Mouse (Mus musculus): ENCODE measurements around the gene 4930426L09Rik.
A peak's percentile ranks its signal among the peaks of the same experiment; 100 is the strongest.
"Not testable (repeated sequence)": the region's sequence is repeated elsewhere in the genome, so short reads cannot be mapped to it uniquely, and the experiment has no call there.

The 4930426L09Rik gene

DNA sequence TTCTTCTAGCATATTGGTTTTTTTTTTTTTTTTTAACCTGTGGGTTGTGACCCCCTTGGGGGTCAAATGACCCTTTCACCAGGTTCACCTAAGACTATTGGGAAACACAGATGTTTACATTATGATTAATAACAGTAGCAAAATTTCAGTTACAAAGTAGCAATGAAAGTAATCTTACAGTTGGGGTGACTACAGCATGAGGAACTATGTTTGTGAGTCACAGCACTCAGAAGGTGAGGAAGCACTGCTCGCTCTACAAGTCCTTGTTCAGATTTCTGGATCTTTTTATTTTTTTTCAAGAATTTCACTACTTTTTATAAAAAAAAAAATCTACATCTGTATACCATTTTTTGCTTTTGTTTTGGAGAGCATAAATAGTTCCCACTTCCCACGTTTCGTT lies 26.6 kb upstream of the 4930426L09Rik start:
- no peak for DNase-seq (ENCODE audit: low read depth)

DNA sequence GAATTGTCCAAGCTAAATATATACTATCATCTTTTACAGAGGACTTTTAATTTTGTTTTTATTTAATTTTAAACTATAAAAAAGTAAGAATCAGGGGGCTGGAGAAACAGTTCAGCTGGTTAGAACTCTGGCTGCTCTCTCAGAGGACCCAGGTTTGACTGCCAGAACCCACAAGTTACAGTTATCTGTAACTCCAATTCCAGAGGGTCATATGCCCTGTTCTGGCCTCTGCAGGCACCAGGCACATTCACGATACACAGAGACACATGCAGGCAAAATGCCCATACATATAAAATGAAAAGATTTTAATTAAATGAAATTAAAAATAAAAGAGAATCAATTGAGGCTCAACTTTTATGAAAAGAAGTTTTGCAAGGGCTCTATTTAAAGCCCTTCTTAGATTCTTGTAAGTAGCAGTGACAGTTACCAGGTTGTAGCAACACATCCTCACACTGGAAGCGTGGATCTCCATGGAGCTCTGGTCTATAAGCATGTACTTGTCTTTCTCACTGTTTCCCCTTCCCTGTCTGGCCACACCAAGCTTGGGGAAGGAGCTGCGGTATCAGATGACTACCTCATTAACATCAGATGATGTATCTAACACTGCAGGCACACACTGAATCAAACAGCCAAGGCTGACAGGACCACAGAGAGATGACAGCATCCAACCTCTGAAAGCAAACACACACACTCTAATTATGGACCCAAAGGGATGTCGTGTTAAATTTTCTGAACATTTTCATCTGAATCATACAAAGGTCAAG lies 23.1 kb upstream of the 4930426L09Rik start:
- DNase-seq (ENCODE audit: low read depth), result no peak

DNA sequence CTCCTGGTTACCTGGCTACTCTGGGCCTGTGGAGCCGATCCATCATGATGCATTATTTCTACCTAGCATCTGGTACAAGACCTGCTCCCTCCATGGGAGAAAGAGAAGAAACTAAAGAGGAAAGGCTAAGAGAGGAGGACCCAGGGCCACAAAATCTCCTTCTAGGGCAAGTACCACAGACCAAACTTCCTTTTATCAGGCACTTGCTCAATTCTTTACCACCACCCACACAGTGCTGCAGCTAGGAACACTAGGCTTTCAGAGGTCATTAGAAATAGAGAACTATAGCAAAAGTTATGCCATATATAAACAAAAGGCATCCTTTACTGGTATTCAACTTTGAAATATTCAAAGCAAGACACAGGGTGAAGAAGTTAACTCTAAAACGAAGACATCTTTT lies 22.0 kb upstream of the 4930426L09Rik start:
- DNase-seq (ENCODE audit: low read depth), result no peak

DNA sequence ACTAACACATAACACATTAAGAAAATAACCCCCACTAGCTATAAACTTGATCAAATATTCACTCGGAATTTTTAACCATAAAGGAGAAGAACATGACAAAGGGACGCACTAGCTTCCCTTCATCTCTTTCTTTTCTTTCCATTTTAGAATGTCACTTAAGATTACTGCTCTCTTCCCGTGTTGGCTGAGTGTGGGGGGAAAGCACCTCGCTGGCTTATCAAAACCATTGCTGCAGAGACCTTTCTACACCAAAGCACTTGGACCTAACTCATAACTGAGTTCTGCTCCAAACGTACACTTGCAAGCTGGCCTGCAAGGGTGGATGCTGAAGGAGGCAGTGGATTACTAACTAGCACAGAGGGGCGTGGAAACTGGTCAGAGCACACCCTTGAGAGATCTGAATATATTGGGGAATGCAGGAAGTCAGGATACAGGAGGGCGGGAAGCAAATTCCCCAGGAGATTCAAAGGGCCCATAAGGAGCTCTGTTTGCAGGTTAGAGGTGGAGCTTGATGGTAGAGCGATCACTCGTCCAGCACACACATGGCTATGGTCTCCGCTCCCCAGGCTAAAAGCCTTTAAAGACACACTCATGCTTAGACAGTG lies 20.8 kb upstream of the 4930426L09Rik start:
- no peak for DNase-seq (ENCODE audit: low read depth)

DNA sequence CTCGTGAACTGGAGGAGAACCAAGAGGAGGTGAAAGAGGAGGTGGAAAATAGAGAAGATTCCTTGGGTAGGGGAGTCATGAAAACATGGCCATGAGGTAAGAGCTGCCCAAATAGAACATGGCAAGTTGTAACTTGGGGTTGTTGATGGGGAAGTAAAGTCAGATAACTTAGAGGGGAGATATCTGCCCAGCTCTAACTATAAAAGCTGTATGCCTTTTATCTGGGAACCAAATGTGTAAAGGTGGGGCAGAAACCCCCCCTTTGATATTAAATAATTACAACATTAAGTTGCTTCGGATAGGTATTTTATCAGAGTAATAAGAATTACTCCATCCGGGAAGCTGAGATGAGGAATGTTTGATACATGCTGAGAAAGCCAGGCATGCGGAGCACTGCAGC lies 19.1 kb upstream of the 4930426L09Rik start:
- no peak for DNase-seq (ENCODE audit: low read depth)

DNA sequence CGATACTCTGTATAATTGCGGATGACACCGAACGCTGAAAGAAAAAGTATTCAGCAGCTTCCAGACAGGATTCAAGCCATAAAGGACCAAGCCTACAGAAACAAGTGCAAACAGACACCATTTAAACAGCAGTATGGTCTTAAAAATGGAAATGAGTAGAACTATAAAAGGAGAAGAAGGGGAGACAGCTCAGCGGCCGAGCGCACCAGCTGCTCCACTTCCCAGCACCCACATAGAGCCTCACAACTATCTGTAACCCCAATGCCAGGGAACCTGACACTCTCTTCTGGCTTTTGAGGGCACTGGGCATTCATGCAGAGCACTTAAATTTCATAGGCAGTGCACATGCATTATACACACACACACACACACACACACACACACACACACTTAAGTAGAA lies 18.5 kb upstream of the 4930426L09Rik start:
- DNase-seq (ENCODE audit: low read depth), result no peak

DNA sequence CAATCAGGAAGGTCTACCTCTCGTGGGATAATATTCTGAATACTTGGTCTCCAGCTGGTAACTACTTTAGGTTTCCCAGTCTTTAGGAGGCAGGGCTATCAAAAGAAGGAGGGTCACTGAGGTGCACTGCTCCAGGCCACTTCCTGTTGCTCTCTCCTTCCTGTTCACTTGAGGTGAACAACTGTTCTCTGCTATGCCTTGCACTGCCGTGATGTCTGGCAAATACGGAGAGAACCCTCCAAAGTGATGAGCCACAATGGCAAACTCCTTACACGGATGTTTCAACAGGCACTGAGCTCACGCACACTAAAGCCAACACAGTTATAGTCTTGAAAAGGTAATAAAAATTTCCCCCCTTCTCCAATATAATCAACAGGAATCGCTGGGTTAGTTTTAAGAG lies 15.6 kb upstream of the 4930426L09Rik start:
- peak; percentile 60 for DNase-seq (ENCODE audit: low read depth)

DNA sequence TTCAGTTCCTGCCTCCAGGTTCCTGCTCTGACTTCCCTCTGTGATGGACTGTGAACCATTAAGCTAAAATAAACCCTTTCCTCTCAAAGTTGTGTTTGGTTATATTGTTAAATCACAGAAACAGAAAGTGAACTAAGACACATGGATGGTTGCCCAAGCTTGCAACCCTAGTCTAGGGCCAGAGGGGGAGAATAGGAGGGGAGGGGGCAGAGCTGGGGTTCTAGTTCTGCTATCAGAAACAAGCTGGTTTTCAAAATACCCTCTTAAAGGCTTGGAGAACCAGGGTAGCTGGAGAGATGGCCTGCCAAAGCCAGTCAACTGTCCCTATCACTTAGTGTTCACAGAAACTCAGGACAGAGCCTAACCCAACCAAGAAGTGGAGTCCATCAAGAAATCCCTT lies 14.6 kb upstream of the 4930426L09Rik start:
- no peak for DNase-seq (ENCODE audit: low read depth)

DNA sequence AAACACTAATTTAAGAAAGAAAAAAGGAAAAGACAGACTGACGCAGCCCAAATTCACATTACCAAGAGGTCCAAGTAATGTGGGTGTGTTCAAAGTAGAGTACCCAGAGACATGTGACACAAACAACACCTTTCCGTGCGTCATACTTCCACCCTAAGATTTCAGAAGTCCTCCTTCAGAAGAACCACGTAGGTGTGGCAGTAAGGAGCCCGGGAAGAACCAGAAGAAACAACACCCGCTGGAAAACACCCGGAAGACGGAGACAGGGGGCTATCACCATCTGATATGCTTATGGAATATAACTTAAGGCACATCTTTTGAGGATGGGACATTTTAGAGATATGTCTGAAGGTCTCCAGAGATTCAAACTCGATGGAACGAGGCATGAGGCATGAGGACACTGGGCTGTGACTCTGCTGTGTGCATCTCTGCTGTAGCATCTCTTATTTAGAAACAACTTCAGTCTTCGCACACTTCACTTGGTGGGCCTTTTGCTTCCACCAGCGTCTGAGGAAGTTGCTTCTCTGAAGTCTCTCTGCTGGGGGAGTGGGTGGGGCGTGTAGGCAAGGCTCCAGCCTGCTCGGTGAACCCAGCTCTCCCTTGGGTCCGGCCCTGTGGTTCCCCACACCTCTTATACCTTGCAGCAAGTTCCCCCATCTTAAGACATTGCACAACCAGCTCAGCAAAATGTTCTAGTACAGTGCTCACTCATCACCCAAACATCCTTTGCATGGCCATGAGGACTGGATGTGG lies 13.9 kb upstream of the 4930426L09Rik start:
- peak; percentile 68 for DNase-seq (ENCODE audit: low read depth)

DNA sequence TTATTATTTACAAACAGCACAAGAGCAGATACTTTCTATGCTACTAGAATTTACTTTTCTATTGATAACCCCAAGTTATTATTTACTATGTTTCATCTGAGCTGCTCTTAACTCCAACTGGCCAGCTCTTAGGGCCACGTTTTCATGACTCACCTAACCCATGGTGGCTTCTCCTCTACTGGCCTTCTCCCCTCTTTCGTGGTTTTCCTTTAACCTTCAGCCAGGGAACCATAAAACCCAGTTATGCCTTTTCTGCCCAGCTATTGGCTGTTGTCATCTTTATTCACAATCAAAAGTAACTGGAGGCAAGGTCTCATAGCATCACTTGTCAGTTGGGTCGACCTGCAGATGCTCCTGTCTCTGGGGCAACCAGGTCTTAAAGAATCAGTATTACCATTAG lies 12.6 kb upstream of the 4930426L09Rik start:
- DNase-seq (ENCODE audit: low read depth), result no peak

DNA sequence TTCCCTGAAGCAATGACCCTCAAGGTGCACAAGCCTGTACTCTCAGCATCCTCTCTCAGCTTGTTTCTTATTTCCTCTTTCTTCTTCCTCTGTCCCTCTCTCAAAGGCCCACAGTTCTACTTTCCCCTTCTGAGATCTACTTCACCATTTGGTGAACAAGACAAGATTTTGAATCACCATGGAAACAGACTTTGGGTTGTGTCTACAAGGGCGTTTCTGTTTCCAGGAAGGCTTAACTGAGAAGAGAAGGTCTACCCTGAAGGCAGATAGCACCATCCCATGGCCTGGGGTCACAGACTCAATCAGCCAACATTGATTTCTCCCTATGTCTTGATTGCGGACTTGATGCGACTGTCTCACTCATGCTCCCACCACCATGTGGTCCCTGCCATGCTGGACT lies 9.3 kb upstream of the 4930426L09Rik start:
- peak; percentile 70 for DNase-seq (ENCODE audit: low read depth)

DNA sequence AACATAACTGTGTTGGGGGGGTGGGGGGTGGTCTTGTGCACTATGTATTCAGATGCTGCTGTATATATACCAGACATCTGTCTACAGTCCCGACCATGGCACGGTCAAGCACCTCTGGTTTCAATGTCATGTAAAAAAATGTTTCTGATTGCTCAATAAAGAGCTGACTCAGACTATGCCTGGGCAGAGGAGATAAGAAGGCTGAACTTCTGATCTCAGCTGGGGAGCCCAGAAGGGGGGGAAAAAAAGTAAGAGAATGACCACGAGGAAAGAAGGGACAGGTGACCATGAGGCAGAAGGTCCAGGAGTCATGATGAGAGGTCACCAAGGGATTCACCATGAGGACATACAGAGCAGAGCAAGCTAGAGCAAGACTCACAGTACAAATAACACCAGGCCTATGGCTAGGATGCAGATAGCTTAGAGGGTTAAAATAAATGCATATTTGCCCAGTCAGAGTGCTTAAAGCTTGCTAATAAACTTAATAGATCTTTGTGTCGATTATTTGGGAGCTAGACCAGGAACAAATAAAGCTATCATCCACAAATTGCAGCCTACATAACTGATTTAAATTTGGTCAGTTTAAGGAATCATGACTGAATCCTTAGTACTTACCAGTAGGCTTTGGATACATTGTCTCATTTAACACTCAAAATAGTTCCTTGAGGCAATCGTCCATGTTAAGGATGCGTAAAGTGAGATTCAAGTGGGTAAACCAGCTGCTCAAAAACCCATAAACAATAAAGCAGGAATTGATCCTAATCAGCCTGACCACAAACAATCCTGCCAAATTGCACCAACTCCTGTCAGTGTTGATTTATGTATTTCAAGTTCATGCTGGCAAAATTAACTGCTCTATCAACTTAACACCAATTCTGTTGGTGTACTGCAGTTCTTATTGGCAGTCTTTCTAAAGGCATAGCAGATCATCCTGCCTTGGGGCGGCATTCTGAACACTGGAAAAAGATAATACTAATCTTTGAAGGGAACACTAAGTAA lies 5.3 kb upstream of the 4930426L09Rik start:
- DNase-seq (ENCODE audit: low read depth), result no peak

DNA sequence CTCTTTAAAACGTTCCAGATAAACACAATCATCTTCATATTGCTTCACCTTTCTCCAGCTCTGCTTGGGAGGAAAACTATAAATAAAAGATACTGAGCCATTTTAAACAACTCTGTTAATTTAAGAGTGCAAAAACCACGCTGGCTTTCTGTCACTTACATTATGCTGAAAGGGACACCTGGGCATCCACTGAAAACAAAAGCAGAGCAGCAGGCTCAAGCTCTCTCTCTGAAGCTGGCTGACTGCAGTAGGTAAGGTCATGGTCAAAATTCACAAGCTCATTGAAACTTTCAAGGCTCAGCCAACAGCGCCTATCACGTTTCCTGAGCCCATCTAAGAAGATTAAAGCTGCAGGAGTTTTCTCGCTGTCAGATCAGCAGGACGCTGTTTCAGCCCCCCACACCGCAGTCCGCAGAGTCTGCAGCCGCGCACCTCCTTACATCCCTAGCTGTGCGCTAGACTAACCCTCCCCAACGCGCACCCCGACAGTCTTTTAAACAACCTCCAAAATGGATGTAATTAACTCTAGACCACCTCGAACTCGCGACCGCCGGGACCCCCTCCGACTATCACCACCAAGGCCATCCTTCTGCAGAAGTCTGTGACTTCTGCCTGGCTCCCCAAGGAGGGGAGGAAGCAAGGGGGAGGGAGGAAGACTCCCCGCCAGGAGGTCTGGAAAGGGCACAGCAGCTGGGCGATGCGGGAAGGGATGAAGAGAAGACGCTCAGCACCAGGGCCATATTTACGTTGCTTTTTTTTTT lies 1.5 kb upstream of the 4930426L09Rik start:
- peak; percentile 57 for DNase-seq (ENCODE audit: low read depth)

DNA sequence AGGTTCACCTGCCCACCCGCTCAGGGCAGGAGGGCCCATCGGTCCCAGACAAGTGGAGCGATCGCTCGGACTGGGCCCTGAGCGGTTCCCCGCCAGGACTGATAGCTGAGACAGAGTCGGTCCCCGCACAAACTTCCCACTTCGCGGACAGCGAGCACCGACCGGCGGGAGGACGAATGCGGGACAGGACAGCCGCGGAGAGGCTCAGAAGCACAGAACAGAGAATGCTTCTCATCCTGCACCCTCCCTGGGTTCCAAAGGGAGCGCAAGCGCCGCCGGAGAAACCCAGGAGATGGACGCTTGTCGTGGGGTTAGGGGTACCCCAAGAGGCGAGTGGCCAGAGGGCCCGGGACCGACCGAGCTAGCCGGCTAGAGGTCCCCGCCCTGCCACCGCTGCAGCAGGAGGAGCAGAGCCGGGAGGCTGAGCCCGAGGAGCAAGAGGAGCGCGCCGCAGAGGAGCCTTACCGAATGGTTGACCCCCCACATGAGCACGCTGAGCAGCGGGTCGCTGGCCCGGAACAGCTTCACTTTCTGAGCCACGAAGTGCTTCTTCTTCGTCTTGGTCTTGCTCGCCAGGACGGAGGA lies 664 bp upstream of the 4930426L09Rik start:
- peak; percentile 67 for DNase-seq (ENCODE audit: low read depth)

DNA sequence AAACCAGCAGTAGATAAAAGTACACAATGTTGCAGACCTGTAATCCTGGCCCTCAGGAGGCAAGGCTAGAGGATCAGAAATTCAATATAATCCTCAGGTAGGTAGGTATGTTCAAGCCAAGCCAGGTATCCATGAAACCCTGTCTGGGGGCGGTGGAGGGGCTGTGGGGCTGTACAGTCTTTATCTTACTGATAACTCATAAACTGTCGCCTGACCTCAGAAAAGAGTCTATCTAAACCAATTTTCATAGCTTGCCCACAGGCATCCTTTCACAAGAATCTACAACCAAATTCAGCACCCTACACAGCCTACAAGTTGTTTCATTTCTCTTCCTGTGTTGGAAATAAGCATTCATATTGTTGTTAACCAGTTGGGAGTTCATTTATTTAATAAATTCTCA lies 1.3 kb downstream of the 4930426L09Rik start:
- DNase-seq (ENCODE audit: low read depth), result no peak

DNA sequence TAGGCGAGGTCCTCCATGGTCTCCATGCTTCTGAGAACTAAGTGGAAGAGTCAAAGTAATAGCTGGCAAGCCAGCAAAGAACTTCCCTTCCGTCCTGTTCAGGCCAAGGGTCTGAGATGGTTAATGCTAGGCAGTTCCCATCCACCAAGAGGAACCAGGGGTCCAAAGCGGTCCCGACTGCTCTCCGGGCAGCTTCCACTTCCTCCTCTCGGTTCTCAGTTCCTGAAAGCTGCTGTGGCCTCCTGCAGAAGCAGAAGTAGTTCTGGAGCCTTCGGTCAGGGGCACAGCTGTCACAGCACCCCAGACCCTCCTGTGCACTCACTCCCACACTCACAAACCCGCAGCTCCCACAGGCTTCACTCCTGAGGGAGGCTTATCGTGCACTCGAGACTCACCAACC lies 6.7 kb downstream of the 4930426L09Rik start:
- DNase-seq (ENCODE audit: low read depth), result no peak

DNA sequence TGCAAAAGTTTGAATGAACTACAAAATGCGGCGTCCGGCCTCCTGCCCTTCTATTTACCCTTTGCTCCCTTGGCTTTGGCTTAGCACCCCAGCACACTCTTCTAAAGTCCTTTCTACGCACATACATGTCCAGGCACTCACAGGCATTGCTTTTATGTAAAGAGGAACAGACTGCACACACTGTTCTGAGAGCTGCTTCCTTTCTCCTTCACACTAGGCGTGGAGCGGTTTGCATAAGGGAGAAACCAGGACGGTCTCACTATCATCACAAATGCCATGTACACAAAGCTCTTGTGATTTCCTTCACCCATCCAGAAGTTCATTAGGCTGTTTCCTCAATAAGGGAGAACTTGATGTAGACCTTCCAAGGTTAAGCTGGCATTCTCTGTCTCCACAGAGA lies 8.0 kb downstream of the 4930426L09Rik start:
- DNase-seq (ENCODE audit: low read depth), result no peak

DNA sequence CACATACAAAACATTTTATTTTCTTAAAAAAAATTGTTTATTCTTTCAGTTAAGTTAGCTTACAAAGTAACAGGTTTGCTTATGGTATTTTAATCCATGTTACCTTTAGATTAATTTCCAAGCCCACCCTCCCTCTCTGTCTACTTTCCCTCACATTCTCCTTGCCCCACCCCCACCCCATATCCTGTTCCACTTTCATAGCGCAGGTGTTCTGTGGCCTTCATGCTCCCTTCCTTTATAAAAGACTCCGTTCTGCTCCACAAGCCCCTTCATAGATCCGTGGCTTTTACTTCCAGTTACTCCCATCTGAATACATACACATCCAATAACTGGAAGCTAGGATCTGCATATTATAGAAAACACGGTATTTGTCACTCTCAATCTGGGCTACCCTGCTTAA lies 9.4 kb downstream of the 4930426L09Rik start:
- no peak for DNase-seq (ENCODE audit: low read depth)

DNA sequence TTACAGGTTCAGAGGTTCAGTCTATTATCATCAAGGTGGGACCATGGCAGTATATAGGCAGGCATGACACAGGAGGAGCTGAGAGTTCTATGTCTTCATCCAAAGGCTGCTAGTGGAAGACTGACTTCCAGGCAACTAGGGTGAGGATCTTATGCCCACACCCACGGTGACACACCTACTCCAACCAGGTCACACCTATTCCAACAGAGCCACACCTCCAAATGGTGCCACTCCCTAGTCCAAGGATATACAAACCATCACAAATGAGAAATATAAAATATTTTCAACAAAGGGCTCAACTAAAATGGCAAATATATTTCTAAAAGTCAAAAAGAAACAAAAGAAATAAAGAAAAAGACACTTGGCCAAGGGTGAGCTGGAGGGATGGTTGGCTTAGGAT lies 12.4 kb downstream of the 4930426L09Rik start:
- DNase-seq (ENCODE audit: low read depth), result not testable (repeated sequence)

DNA sequence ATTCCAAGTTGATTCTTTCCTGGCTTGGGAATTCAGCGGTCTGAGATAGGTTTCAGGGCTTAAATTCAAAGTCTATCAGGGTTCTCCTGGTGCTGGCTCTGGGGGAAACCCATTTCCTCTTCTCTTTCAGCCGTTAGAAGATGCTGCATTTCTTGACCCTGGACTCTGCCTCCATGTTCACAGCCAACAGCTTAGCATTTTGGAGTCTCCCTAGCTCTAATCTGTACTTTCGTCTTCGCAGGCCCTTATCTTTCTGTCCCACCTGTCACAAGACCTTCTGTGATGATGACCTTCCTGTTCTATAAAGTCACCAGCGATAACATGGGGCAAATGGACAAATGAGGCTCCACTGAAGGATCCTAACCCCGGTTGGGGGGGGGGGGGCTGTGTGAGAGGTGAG lies 13.3 kb downstream of the 4930426L09Rik start:
- no peak for DNase-seq (ENCODE audit: low read depth)

DNA sequence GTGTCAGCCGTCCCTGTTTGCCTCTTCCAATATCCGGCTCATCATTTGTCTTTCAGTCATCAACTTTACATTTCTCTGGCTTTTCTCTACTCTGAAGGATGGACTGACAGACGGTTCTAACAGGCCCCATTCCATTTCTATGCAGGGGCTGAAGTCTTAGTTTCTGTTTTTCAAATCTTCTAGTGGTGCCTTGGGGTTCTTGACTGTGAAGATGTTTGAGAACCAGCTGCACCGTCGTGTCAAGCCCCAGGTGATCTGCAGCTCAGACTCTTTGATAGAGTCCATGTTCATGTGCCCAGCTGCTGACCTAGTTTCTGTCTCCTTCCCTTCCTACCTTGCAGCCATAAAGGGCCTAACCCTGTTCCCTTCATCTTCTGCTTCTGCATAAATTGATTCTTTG lies 18.2 kb downstream of the 4930426L09Rik start:
- no peak for DNase-seq (ENCODE audit: low read depth)
